Mouse (Mus musculus) monocyte, adult 2 months (primary cell): ENCODE measurements at regions not wholly inside any gene's neighbourhood (a gene's known extent, or its start where the extent isn't known, plus 50 kb on each side); places are given as distances from the start of the nearest gene placed in this dataset.

Source experiments
- DNase-seq, 2 experiments: peaks; one replicate each; pipeline ENCODE4 v3.0.0; 2022; ENCODE audit warnings: low spot score in 2 of 2, low read depth in 1 of 2

DNA sequence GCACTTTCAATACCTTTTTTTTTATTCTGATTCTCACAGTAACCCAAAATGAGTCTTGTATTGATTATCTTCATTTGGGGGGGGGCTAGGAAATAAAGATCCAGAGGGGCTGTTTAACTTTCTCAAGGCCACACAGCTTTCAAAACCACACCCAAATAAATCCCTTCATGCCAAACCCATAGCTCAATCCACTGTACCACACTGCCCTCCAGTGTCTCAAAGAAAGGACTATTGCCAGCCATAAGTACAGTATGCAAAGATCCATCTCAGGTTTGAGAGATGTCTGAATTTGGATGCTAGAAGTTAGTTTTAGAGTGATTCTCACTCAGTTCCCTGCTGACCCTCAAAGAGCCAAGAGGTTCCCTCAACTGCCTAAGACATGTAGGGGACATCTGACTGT lies 120.1 kb upstream of the Gm26657 start:
- no peak for DNase-seq

DNA sequence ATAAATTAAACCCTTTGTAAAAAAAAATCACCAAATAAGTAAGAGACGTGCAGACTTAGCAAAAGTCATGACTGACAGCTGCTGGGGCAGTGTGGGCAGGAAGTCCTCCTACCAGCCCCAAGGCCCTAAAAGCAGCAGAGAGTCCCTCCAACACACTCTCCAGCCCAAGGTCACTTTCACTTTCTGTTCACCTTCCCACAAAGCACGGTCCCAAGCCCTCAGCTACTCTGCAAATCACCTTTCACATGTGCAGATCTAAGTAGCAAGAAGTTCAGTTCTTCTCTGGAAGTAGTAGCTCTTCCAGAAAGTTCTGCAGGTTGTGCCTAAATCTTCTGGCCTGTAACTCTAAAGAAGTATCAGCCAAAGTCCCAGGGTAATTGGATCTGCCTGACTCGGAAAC lies 120.8 kb upstream of the Gm26657 start:
- no peak for DNase-seq

DNA sequence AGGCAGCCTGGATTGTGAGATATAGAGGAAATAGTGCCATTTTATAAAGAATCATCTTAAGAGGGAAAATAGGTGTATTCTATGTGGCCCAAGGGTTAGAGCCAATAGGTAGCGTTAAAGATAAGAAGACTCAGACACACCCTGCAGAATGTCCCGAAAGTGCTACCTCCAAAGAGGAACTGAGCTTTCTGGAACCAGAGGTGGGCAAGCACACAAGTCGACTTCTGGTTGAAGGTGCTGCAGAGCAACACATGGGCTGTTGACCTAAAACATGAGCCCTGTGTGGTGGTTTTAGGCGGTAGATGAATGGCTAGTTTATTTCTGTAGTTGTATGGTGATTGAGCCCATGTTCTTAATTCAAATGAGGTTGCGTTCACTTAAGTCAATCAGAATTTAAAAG lies 121.4 kb upstream of the Gm26657 start:
- DNase-seq, result no peak

DNA sequence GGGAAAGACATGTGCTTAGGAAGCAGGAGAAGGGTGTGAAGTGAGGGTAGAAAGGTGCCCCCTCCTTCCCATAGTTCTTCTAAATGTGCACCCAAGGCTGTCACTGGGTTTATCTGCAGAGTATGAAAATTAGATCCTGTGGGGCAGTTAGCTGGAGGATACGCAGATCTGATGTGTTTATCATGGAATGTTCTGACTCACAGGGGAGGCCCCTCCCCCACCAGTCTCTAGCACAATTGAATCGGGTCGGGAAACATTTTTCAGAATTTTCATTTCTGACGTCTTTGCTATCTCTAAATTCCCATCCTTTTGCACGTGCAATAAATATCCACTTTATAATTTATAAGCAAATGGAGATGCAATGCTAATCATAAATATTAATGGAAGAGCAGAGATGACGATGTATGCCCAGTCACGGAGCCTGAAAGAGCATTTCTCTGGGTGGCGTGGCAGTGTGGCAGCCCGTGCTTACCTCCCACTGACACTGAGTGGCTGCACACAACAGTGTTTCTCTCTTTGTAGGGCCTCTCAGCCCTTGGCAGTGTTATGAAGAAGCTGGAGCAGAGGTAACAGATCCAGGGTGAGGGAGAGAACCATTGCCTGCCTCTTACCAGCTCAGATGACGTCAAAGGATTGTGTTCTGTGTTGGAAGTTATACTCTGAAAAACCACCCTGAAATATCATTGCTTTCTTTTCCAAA lies 122.1 kb upstream of the Gm26657 start:
- no peak for DNase-seq

DNA sequence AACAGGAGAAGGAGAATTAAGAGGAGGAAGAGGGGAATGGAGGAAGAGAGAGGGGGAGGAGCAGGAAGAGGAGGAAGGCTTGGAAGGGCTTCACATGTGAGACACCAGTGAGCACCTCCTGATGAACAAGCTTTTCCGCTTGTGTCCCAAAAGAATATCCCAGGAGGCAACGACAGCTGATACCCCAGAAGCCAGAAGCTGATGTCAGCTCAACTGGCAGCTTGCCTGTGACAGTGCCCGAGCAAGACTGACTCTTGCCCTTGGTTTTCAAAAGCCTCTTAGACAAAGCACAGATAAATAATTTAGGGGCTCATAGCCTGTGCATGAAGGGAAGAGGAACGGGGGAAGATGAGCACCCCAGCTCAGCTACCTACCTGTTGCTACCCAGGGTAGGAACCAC lies 127.5 kb upstream of the Gm26657 start:
- DNase-seq, result no peak

DNA sequence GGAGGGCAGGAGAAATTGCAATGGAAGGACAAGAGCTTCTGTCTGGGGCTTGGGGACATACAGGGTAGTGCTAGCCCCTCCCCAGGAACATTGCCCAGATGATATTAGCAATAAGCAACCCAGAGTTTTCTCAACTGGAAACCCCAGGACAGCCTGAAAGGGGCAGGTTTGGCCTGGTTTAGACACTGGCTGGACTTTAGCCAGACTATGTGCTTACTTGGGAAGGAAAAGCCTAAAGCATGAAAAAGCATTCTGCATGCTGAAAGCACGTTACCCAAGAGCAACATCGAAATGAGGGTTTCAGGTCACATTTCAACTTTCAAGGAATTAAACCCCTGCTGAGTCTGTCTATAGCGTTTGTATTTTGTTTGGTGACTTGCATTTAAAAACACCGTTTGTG lies 128.1 kb upstream of the Gm26657 start:
- DNase-seq, result no peak

DNA sequence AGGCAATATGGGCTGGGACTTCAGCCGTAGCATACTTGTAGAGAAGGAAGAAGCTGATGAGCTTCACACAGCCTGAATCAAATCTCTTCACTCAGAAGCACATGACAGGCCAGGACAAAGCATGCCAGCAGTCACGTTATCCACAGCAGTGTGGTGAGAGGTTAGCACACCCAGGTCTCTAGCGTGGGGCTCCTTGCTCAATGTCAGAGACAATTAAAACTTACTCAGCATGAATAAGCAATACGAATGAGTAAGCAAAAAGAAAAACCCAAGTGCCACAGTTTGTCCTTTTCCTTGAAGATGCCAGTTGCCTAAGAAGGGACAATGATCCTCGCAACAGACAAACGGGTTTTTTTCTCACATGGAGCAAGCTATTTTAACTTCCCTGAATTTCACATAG lies 129.6 kb upstream of the Gm26657 start:
- no peak for DNase-seq

DNA sequence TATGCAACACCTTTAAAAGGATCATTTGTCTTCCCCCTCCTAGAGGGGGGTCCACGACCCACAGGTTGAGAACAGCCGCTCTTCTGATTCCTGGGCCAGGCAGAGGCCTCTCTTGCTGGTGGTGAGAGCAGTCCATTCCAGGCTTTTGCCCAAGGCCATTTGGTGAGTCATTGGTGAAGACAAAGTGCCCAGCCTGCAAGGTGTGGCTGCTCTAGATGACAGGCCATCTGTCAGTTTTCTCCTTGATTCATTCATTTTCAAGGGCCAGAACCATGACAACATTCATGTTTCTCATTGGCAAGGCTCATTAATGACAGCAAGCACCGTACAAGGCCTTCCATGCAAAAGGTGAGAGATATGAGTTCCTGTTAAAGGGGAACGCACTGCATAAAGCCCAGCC lies 131.2 kb upstream of the Gm26657 start:
- no peak for DNase-seq

DNA sequence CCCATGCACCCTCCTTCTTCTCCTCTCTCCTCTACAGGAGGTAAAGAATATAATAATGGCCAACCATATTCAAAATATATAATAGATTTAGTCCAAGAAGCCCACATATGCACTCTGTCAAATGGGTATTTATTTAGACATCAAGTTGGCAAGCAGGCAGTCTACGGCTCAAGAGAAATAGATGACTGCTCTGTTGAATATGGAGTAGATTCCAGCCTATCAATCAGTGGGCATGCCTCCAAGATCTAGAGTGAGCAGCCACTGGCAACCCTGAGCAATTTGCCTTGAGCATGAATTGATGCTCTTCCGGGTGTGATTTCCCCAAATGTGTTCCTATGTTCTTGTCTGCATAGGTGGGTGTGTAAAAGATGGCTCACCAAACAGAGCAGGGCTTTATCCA lies 141.5 kb upstream of the Gm26657 start:
- no peak for DNase-seq

DNA sequence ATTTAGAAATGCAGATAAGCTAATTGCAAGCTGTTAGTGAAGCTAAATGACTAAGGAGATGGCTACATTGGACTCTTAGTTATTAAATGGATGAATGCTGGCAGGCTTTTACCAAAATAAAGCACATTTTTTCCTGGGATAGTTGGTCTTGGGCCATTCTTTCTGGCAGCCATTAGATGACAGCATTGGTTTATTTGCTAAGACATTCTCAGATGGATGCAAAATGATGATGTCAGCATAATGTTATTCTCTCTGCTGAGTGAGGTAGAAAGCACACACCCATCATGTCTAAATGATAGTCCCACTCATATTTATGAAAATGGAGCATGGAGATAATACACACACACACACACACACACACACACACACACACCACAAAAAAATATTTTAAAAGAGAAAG lies 141.9 kb upstream of the Gm26657 start:
- DNase-seq, result no peak

DNA sequence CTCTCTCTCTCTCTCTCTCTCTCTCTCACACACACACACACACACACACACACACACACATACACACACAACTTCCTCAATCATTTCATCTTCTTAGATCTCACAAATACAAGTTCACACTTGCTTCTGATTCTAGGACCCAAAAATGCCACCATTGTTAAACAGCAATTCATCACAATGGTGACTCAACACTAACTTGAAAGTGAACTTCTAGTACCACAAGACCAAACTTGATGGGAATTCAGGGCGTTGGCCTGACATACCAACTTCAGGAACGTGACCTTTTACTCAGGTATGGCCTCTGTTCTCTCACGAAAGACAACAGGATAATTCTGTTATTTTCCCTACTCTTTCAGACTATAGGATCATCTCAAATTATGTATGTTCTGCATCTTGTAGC lies 157.5 kb upstream of the Gm26657 start:
- no peak for DNase-seq

DNA sequence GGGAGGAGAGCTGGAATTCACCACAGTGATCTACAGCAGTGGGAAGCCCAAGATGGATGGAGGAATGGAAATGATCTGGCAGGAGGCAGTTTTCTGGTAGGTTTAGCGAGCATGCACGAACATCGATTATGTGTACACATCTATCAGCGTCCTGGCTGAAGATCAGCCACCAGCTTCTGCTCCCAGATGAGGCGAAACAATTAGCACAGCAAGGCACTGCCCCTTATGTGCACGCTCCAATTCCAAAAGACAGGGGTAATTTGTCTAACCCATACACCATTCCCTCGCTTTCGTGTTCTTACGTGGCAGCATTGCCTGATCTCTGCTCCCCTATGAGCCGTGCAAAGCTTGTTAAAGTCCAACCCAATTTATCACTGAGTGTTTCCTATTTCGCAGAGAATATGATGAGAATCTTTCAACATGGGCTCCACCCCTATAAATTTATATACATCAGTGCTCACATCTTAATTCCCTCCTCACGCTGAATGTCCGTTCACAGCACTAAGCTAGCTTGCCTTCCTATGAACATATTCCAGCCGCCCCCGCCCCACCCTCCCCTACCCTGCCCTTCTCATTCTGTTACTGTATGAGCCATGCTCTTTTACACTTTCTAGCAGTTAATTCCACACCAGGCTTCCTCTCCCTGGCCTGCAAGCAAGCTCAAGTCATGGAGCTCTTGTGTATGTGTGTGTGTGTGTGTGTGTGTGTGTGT lies 162.9 kb upstream of the Gm26657 start:
- DNase-seq, result no peak

DNA sequence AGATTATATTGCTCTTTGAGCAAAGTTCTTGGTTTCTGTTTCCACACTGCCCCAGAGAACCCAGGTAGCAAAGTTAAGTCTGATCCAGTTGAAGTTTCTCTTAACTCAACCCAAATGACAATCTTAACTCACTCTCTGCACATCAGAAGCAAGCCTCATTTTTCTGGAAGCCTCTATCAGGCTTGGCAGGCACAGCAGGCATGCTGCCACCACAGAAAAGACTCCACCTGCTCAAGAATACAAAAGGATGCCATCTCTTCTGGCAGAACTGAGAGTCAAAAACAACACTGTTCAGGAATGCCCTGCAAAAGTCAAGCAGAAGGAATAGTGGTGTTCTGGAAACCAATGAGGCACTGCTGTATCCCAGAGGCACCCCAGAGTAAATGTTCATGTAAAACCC lies 187.7 kb upstream of the Gm26657 start:
- no peak for DNase-seq

DNA sequence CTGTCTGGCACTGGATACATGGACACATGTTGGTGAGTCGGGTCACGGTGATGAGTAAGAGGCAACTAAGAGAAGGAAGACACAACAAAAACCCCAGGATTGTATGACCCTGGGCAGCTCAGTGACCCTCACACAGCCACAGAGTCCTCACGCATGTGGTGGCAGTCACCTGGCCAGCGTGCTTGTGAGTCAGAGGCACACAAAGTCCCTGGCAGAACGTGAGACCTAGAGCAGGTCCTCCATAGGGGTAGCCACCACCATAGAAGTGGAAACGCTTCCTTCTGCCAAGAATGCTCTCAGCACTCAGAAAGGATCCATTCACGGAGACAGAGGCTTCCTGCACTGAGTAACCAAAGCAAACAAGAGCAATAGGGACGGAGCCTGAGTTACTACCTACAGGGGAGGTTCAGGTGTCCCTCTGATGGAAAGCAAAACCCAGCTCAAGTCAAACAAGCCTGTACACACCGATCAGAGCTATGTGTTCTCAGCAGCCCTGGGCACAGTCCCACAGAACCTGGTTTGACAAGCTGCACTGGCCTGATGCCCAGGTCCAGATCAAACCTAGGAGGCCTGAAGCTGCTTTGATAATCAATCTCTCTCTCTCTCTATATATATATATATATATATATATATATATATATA lies 206.4 kb upstream of the Gm26657 start:
- no peak for DNase-seq

DNA sequence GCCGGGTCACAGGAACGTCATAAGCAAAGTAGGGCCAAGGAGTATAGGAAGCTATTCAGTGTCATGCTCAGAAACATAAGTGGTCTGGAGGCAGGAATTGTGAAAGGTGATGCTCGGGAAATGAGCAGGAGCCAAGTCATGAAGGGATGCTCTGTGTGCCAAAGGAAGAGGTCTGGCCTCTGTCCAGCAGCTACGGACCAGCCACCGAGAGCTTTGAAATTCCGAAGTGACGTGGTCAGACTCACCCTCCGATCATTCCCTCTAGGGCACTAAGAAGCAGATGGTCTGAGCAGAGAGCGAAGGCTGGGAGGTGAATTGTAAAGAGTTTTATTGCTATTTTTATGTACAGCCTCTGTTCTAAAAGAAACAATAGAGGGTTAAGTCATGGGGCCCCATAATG lies 206.9 kb upstream of the Gm26657 start:
- DNase-seq, result no peak

DNA sequence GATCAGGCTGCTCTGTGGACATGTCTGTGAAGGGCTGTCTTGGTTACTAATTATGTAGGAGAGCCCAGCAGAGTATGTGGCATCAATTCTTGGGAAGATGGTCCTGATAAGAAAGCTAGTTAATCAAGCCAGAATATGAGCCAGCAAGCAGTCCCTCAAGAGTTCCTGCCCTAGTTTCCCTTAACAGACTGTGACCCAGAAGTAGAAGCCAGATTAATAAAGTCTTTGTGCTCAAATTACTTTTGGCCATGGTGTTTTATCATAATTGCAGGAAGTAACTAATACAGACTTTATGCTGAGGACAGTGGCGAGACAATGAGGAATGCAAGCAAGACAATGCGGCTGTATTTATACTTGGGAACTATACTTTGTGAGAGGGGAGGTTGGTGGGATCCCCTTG lies 211.3 kb upstream of the Gm26657 start:
- DNase-seq, result no peak

DNA sequence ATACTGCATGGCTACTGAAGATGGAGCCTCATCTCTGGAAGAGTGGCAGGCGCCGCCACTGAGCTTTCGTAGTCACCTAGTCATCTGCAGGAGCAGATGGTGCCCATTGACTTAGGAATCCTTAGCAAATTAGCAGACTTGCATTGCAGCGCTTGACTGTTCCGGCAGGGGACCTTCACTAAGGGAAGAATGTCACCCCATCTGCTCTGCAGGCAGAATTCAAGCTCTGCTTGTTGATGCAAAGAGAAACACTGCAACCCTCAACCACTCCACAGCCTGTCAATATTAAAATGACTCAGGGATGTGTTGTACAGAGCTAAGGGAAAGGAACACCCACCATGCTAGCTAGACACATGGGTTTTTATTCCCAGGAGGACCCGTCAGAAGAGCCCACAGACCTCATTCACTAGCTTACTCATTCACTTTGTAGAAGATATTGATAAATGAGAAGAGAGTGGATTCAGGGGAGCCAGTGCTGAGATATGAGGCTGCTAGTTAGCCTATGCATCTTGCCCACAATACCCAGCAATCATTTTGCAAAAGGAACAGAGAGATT lies 215.4 kb upstream of the Gm26657 start:
- no peak for DNase-seq

DNA sequence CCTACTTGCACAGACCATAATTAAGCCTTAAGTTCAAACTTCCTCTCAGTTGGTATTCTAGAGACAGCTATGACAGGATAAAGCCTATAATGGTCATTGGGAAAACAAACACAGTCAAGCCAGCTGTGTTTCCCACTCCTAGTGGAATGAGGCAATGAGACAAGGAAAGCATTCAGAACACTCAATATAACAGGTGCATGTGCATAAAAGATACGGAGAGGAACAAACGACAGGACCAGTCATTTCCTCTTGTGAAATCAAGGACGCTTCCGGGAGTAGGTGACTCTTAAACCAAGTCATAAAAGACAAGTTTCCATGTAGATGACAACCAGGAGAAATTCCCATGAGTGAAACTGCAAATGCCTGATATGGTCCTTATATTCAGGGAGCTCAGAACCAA lies 232.1 kb upstream of the Gm26657 start:
- no peak for DNase-seq

DNA sequence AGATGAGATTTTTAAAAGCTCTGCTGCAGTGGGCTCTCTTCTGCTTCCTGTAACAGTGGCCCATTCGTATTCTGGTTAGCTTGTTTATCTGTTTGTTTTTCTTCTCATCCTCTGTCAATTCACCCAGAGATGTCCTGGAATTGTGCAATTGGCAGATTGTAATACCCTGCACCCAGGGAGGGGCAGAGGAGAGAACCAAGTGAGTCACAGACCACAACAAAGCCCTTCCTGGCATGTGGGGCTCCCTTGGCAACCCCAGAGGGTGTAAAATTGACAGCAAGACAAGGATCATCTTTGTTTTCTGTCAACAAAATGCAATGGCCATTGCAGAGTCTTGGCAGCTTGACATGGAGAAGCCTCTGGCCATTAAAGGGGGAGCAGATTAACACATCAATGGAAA lies 233.1 kb upstream of the Gm26657 start:
- no peak for DNase-seq

DNA sequence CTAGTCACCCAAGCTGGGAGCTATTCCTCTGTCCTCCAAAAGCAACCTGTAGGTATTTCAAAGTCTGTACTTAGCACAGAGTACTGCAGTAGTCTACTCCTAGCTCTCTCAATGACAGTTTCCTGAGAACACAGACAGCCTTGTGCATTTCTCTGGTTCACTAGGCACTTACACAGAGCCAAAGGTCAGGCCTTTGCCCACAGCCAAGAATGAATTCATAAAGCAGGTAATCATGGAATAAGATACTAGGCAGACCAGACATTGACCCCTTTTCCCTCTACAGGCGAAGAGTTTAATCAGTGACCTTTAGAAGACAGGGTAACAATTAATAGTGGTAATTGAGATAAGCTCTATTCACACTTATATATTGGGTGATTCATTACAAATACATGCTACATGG lies 233.8 kb upstream of the Gm26657 start:
- no peak for DNase-seq

DNA sequence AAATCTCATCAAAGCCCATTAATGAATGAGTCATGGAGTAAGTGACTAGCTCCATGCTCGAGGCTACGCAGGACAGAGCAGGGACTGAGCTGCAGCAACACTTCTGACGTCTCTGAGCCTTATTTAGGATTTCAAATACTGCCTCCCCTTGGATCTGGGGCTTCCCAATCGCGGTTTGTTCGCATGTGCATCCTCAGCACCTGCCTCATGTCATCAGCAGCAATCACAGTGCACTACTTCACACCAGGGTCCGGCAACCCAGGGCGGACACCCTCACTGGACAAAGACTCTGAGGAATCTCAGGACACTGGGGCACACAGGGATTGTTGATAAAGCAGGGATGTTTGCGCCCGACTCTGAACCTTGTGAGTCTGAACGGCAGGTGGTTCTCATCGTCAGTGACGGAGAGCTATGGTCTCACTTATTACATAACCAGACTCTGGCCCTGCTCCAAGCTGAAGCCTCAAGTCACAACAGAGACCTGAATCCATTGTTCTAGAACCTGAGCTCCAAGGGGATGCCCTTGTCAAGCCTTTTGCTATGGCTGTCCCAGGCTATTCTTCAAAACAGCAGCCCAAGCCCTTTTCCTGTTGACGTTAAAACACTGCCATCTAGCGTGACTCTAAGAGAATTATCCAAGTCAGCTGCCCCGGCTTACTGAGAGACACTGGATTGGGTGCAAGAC lies 247.2 kb upstream of the Gm26657 start:
- DNase-seq, result no peak

DNA sequence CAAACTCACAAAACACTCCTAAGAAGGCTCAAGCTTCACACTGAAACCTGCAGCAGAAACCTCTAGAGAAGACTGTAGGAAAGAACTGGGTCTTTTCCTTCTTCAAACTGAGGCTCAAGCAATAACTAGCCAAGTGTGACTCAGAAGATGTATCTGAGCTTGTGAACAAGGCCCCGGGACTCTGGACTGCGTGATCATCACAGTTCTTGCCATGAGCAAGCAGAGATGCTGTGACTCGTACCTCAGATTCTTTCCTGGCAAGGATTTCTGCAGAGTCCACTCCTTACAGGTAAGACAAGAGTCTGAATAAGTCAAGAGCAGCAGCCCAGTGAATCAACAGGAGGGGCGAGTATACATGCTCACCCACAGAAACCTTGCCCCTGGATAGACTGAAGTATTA lies 250.5 kb upstream of the Gm26657 start:
- DNase-seq, result no peak
